Mouse (Mus musculus) splenic B cell, adult 2 months (primary cell): ENCODE measurements around the gene Scgb1b29.
"Not testable (repeated sequence)": the region's sequence is repeated elsewhere in the genome, so short reads cannot be mapped to it uniquely, and the experiment has no call there.

ENCODE experiments used
- DNase-seq: peaks from one replicate; pipeline ENCODE4 v3.0.0-alpha.2; 2011; ENCODE audit warnings: low read depth, low spot score
- H3K27me3 ChIP-seq: 2 replicates; pipeline ENCODE4 v1.6.1; 2012; ENCODE audit warnings: mild to moderate bottlenecking, low read length, moderate library complexity, mixed read lengths; ENCODE audit not compliant: control insufficient read depth, poor library complexity, insufficient read depth, severe bottlenecking
- H3K36me3 ChIP-seq: 2 replicates; pipeline ENCODE4 v1.6.1; 2012; ENCODE audit warnings: mild to moderate bottlenecking, low read length, moderate library complexity, mixed read lengths; ENCODE audit not compliant: control insufficient read depth, poor library complexity, insufficient read depth, severe bottlenecking

Scgb1b29 gene

GRCm38 (mm10) chr7:32441241-32441640 is at the start of gene Scgb1b29:
Gene Scgb1b29 (plus strand): TSS chr7:32441541.
- H3K36me3 ChIP-seq, H3K27me3 ChIP-seq, DNase-seq: not testable (repeated sequence)

DNA sequence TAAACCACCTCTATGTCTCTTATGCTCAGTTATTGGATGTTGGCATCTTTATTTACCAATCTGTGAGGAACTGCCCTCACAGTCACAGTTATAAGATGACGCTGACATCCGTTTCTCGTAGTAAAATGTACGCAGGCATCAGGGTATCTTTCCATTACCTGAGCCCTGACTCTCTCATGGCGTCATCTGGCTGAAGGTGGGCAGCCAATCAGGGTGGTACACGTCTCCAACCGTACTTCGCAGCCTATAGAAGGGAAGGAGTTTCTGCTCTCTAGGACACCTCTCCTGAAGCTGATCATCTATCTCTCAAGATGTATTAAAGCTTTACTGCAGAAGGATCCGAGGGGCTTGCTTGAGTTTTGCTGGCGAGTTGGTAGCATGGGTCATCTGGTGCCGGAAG is 12.7 kb upstream of the Scgb1b29 start:
- H3K27me3 ChIP-seq, H3K36me3 ChIP-seq, DNase-seq: not testable (repeated sequence)
